Mouse (Mus musculus): Measurements from ENCODE around the gene Gm20489. TPM values are rescaled to one million over a fixed set of nuclear protein-coding genes. Genes with fewer than 3 reads are reported as not detected.

Gene Gm20489
- not detected for polyA plus RNA-seq (2017; shearing (Covaris generic))

DNA sequence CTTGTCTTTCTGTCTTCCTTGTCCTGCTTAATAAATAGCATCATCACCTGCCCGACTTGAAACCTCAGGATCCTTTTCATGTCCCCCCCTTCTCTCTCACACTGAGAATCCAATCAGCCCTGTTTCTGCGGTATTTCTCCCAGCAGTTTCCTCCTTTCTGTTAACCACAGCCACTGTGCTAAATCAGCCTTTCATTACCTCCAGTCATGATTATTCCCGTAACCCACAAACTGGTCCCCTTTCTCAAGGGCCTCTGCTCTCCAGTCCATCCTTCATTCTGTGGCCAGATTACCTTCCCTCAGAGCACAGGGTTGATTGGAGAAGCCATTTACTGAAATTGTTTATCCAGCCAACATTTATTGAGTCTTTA lies at the start of gene Gm20489:
Gm20489 (minus strand) TSS at position 269 of the 370 bp plus-strand sequence.

DNA sequence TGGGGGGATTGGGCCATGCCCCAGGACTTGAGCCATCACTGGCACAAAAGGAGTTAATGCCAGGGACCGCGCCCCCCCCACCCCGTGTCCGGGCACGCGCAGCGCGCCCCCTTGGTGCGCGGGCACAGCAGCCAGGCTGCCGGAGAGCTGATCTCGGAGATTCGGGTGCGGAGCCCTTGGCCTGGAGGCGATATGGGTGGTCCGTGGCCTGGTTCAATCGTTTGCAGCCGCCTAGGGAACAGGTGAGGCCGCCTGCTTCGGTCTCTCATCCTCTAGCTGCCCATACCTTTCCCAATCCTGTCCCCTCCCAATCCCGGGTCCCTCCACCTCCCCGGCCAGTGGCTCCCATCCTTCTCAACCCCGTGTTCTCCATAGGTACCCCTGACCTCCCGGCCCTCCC lies 30.2 kb upstream of the Gm20489 start, which contains the start of gene Nlgn3:
Nlgn3 (plus strand) TSS at position 114 of the 400 bp plus-strand sequence.

DNA sequence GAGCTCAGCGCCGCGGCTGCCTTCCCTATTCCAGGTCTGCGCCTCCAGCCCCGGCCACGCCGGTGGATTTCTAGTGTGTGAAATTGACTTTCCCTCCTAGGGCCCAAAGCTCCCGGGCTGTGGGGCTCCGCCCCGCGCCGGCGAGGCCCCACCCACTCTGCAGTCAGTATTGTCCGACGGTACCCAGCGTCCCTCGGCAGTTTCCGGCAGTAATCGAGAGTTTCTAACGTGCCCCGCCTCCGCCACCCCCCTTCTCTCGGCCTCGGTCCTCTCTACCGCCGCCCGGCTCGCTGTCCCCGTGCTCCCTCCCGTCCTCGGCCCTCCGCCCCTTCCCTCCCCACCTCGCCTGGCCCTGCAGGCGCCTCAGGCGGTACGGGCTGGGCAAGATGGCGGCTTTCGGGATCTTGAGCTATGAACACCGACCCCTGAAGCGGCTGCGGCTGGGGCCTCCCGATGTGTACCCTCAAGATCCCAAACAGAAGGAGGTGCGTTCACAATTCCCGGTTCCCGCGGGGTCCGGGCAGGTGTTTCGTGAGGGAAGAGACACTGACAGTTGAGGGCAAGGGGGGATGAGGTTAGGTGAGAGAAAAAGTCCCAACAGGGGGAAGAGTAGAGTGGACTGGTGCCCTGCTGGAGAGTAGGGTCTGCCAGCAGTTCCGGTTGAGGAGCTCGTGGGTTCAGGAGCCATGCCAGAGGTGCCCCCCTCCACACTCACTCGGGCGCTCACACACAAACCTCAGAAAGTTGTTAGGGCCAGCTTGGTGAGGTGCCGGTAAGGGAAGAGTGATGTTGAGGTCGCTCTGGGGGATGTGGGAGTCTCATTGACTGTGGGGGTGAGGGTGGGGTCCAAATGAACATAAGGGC lies 5.3 kb upstream of the Gm20489 start, which contains the start of gene Med12:
Med12 (plus strand) TSS at position 156 of the 864 bp plus-strand sequence.

DNA sequence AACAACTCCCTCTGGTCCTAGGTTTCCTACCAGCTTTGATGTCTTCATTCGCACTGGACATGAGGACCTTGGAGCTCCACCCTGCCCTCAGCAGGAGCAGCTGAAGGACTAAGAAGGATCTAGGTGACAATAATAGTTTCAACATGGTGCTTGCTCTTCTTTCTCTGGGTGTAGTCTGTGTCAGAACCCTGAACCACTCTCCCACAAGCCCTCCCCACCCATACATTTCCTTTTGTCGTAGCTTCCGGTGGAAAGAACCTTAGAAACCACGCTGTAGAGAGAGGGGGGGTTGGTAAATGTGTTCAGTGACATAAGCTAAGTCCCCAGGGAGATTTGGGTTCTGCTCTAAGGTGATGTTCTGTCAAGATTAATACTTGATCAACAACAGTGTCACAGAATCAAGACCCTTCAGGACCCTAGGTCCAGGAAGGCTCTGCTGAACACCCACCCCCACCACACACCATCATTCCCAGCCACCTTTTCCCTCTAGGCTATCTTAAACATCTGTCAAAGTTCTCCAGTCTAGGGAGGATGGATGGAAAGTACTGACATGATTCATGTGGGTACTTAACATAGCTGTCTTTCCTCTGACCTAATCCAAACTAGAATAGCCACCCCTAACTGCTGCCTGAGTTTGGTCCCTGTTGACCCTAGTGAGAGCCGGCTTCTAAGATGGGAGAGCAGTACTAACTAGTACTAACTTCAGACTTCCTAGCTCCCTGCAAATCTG lies 633 bp downstream of the Gm20489 start, which contains the start of gene Il2rg:
Il2rg (minus strand) TSS at position 231 of the 730 bp plus-strand sequence.

DNA sequence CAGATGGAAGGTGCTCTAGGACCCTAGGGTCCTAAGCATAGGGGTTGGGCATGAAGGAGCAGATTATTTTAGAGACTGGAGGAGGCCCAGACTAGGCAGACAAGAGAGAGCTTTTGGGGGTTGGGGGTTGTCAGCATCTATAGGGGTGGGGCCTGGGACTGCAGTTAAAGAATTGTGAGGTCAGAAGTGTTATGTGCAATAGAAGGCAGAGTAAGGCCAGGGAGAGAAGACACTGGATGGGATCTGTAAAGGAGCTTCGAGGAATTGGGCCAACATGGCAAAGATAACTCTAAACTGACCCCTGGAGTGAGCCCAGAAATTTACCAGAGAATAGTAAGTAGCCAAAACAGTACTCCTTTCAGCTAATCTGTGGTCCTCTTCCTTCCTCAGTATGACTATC lies 4.9 kb downstream of the Gm20489 start, which contains the start of gene Gm614:
Gm614 (minus strand) TSS at position 101 of the 400 bp plus-strand sequence.

DNA sequence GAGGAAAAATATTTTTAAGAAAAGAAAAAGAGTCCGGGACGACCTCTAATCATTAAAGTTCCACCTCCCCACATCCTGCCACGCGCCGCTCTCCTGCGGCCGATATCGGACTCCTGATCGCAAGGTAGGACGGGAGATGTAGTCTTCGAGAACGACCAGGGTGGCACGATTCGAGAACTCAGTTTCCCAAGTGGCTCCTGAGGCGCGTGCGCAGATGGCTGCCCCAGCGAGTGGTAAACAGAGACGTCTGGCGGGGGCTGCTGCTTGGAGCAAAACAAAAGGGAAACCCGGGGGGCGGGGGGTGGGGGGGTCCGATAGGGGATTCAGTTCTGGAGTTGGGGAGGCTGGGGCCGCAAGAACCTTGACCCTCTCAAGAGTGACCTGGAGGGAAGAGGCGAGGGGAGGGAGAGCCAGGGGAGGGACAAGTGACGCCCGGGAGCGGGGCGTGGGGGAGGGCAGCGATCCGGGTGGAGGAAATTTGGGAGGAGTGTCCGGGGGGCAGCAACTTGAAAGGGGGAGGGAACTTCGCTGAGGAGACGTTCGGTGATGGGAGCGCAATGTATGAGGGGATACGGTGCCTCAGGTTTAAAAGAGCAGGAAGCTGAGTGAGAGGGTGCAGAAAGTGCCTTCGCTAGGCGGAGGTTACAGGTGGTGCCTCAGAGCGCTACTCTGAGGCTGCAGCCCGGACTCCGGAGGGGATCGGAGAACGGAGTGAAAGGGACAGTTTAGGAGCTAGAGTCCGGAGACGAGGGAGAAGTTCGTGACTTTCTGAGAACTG lies 14.7 kb downstream of the Gm20489 start, which contains the start of gene Foxo4:
Foxo4 (plus strand) TSS at position 577 of the 778 bp plus-strand sequence.

DNA sequence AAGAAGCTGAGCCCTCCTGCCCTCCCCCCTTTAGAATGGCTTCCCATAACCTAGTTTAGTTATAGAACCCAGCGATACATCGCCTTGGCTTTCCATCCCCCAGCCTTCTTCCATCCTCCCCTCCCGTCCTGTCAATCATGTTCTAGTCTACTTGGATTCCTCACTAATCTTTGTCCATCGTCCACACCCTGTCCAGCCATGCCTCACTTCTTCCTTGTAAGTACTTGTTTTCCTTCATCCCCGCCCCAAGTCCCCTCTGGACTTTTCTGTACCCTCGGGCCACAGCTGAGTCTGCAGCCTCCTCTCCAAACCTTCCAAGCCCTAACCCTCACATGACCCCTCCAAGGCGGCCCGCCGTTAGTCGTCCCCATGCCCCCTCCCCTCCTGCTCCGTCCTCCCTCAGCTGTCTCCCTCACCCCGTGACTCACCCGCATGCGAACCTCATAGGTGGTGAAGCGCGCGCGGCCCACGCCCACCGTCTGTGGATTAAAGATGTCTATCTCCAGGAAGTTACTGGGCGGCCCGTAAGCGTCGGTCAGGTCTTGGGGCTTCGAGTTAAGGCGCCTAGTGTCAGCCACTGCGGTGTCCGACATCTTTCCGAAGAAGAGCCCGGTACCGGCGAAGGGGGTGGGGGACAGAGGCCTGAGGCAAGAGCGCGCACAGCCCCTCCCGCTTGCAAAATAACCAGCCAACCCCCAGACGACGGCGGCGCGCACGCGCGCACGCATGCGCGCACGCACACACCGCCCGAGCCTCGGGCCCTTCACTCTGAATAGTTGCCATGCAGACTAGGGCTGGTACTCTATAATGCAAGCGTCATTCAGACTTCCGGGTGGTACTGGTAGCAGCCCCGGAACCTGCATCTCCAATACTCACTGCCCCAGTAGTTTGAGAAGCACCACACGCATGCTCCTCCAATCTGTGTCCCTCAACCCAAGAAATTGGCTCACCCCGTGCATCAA lies 46.7 kb downstream of the Gm20489 start, which contains the start of gene Snx12:
Snx12 (minus strand) TSS at position 730 of the 962 bp plus-strand sequence.

Other genes with a start within 250 kb of the Gm20489 start
- gene Tex11, start 209.4 kb downstream of the Gm20489 start, polyA plus RNA-seq (2017; shearing (Covaris generic)), result not detected
- gene Slc7a3, start 183.0 kb downstream of the Gm20489 start, polyA plus RNA-seq (2017; shearing (Covaris generic)), result not detected
- 10 to 100 TPM; 49.0 to 62.8 TPM for gene Snx12, start 46.5 kb downstream of the Gm20489 start, polyA plus RNA-seq (2017; shearing (Covaris generic))
- gene Foxo4, start 14.5 kb downstream of the Gm20489 start, polyA plus RNA-seq (2017; shearing (Covaris generic)), result 1 to 10 TPM; 2.2 TPM
- gene Gm614, start 5.0 kb downstream of the Gm20489 start, polyA plus RNA-seq (2017; shearing (Covaris generic)), result 1 to 10 TPM; 2.3 to 4.0 TPM
- gene Il2rg, start 768 bp downstream of the Gm20489 start, polyA plus RNA-seq (2017; shearing (Covaris generic)), result 1,000 to 10,000 TPM; 1,270 to 1,829 TPM
- gene Med12, start 5.0 kb upstream of the Gm20489 start, polyA plus RNA-seq (2017; shearing (Covaris generic)), result 10 to 100 TPM; 52.0 to 84.8 TPM
- under 1 TPM in 1 of 2 experiments, not detected in 1; 0.28 TPM for gene Nlgn3, start 30.1 kb upstream of the Gm20489 start, polyA plus RNA-seq (2017; shearing (Covaris generic))
- gene Gjb1, start 107.4 kb upstream of the Gm20489 start, polyA plus RNA-seq (2017; shearing (Covaris generic)), result not detected
- gene Zmym3, start 151.8 kb upstream of the Gm20489 start, polyA plus RNA-seq (2017; shearing (Covaris generic)), result 10 to 100 TPM; 14.0 to 15.8 TPM
- gene Nono, start 160.3 kb upstream of the Gm20489 start, polyA plus RNA-seq (2017; shearing (Covaris generic)), result 100 to 1,000 TPM; 268 to 276 TPM
- gene Itgb1bp2, start 180.1 kb upstream of the Gm20489 start, polyA plus RNA-seq (2017; shearing (Covaris generic)), result 1 to 10 TPM in 1 of 2 experiments, under 1 TPM in 1; 0.29 to 1.7 TPM